Mouse (Mus musculus) left cerebral cortex, postnatal 25 days (tissue): ENCODE measurements around the gene 2010003K11Rik. TPM values are rescaled to one million over a fixed set of nuclear protein-coding genes. Genes with fewer than 3 reads are reported as not detected.

ENCODE experiments used
- DNase-seq, 2 experiments: peaks; one replicate each; pipeline ENCODE4 v3.0.0; 2022; ENCODE audit warnings: low spot score in 2 of 2, mixed read lengths in 1 of 2
- intact Hi-C: fragments of 180-260 bp; cut with DNase I; formaldehyde crosslinking; loops from one replicate; pipeline ENCODE4 v1.15.1; 2025
- total RNA-seq, 2 experiments: library from RNA; stranded (reverse); gene quantifications; 2 replicates each; pipeline ENCODE4 v1.2.3; 2021

2010003K11Rik gene
- total RNA-seq, 2 experiments from 2014 or later = not detected

- intact Hi-C loops = no loop called here
- no peak for DNase-seq
Observed at GRCm38 (mm10) chr19:4502701-4503100, 4.3 kb upstream of the 2010003K11Rik start.

GRCm38 (mm10) chr19:4497263-4497973, 965 bp downstream of the 2010003K11Rik start:
- DNase-seq = peak; percentile 65 to 74
- intact Hi-C loops = loop anchor here (2.0 to 5.0 kb wide), 2 partner anchors 117 to 245 kb away; partner anchors contain the start of gene Lrfn4

GRCm38 (mm10) chr19:4496535-4497262, 1.7 kb downstream of the 2010003K11Rik start:
- intact Hi-C loops = loop anchor here (2.0 to 5.0 kb wide), 2 partner anchors 118 to 246 kb away; partner anchors contain the start of gene Lrfn4
- no peak for DNase-seq

GRCm38 (mm10) chr19:4495814-4496213, 2.6 kb downstream of the 2010003K11Rik start:
- intact Hi-C loops = loop anchor here (2.0 to 5.0 kb wide), 2 partner anchors 119 to 246 kb away; partner anchors contain the start of gene Lrfn4
- no peak for DNase-seq

- no peak for DNase-seq
- intact Hi-C loops = loop anchor here (5.0 kb wide), 1 partner anchor 248 kb away; no protein-coding TSS in a partner anchor
Observed at GRCm38 (mm10) chr19:4494707-4495106, 3.7 kb downstream of the 2010003K11Rik start.

- peak in 1 of 2 experiments; percentile 39 for DNase-seq
- intact Hi-C loops = no loop called here
Observed at GRCm38 (mm10) chr19:4492526-4493296, 5.7 kb downstream of the 2010003K11Rik start.

- intact Hi-C loops = no loop called here
Observed at GRCm38 (mm10) chr19:4491080-4491695, 7.2 kb downstream of the 2010003K11Rik start.

GRCm38 (mm10) chr19:4487877-4488276, 10.5 kb downstream of the 2010003K11Rik start:
- intact Hi-C loops = no loop called here
- DNase-seq = no peak

More at GRCm38 (mm10) chr19:4491080-4491695, 7.2 kb downstream of the 2010003K11Rik start:
- DNase-seq = no peak

- DNase-seq = no peak
- intact Hi-C loops = no loop called here
Observed at GRCm38 (mm10) chr19:4485006-4485405, 13.4 kb downstream of the 2010003K11Rik start.

GRCm38 (mm10) chr19:4482111-4482859, 16.1 kb downstream of the 2010003K11Rik start:
- intact Hi-C loops = loop anchor here (5.0 kb wide), 1 partner anchor 215 kb away; the partner anchor contains the start of gene Gm960
- DNase-seq = peak in 1 of 2 experiments; percentile 69

GRCm38 (mm10) chr19:4481326-4481725, 17.1 kb downstream of the 2010003K11Rik start:
- intact Hi-C loops = loop anchor here (5.0 kb wide), 1 partner anchor 216 kb away; the partner anchor contains the start of gene Gm960

GRCm38 (mm10) chr19:4480041-4480440, 18.3 kb downstream of the 2010003K11Rik start:
- intact Hi-C loops = loop anchor here (5.0 kb wide), 1 partner anchor 217 kb away; the partner anchor contains the start of gene Gm960
- no peak for DNase-seq

More at GRCm38 (mm10) chr19:4481326-4481725, 17.1 kb downstream of the 2010003K11Rik start:
- peak; percentile 47 to 93 for DNase-seq

GRCm38 (mm10) chr19:4478190-4478516, 20.2 kb downstream of the 2010003K11Rik start:
- DNase-seq = no peak
- intact Hi-C loops = no loop called here

GRCm38 (mm10) chr19:4477345-4478189, 20.8 kb downstream of the 2010003K11Rik start, which contains the start of gene Syt12:
Gene Syt12 (minus strand): TSS chr19:4477447.
- intact Hi-C loops = loop anchor here (2.0 kb wide), 1 partner anchor 81 kb away; no protein-coding TSS in a partner anchor
- DNase-seq = peak; percentile 43 to 68

- intact Hi-C loops = loop anchor here (2.0 kb wide), 1 partner anchor 80 kb away; no protein-coding TSS in a partner anchor
- peak; percentile 67 to 77 for DNase-seq
Observed at GRCm38 (mm10) chr19:4476601-4477257, 21.7 kb downstream of the 2010003K11Rik start.

- intact Hi-C loops = no loop called here
- DNase-seq = peak in 1 of 2 experiments; percentile 72
Observed at GRCm38 (mm10) chr19:4475224-4475925, 23.0 kb downstream of the 2010003K11Rik start.
